Mouse (Mus musculus) A20 (cell line): ENCODE measurements around the gene Gm15557.

Source experiments
- DNase-seq: peaks from one replicate; pipeline ENCODE4 v3.0.0-alpha.2; 2011; ENCODE audit warnings: low read depth, low spot score

Gene Gm15557

GRCm38 (mm10) chr2:155949362-155949761 lies 8.8 kb downstream of the Gm15557 start:
- DNase-seq, result no peak

GRCm38 (mm10) chr2:155952006-155952405 lies 11.5 kb downstream of the Gm15557 start:
- peak; percentile 55 for DNase-seq

GRCm38 (mm10) chr2:155956134-155957059 lies 15.9 kb downstream of the Gm15557 start, which contains the start of gene Cep250:
TSS of gene Cep250 (plus strand) at chr2:155956458.
- peak; percentile 94 for DNase-seq

DNA sequence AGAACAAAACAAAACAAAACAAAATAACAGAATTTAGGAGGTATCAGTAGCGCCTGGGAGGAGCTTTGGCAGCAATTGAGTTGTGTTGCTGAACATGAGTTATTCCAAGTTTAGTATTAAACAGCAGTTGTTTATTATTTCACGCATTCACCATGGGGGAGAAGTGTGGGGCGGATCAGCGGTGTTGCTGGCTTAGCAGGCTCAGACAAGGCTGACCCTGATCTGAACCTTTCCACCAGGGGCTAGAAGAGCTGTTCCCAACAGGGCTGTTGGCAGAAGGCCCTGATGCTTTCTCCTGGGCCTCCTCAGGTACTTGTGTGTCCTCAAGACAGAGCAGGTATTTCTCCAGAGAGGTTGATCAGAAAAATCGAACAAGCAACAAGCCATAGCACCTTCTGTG lies 19.5 kb downstream of the Gm15557 start:
- DNase-seq, result no peak

DNA sequence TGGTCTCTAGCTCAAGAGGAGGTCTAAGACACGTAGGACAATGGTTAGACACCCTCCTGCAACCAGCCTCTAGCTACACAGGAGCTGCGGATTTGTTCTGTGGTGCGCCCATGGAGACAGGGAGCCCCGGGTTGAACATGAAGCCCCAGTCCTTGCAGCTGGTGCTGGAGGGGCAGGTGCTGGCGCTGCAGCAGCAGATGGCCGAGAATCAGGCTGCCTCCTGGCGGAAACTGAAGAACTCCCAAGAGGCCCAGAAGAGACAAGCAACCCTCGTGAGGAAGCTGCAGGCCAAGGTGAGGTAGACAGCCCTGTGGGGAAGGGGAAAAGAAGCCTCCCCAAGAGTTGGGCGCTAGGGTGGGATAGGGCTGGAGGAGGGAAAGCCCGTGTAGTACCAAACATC lies 21.3 kb downstream of the Gm15557 start:
- no peak for DNase-seq

DNA sequence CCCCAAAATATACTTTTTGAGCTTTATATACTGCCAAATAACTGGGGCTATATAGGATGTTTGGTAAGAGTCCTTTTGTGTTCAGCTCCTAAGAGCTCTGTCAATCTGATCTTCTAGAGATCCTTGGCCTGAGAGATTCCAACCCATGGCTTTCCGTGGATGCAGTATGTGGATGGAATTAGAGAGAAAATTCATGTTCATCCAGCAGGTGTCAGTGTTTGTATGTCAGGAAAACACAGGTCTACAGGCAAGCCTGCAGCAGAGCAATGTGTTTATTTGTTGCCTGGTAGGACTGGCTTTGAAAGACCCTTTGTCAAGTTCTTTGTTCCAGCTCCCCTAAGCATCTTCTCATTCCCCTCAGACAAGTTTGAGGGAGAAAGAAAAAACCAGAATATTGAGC lies 22.5 kb downstream of the Gm15557 start:
- peak; percentile 21 for DNase-seq

DNA sequence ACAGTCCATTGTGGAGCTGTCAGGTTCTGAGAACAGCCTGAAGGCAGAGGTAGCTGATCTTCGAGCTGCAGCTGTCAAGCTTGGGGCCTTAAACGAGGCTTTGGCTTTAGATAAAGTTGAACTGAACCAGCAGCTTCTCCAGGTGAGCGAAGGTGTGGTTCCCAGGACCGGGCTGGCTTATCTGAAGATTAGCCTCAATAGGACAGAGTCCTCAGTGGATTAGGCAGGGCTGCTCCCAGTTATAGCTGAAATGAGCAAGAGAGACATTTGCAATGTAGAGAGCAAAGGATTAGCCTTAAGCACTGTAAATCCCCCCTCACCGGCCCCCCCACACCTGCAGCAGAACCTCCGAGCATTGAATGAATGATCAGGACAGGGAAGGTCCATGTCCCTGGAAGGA lies 32.8 kb downstream of the Gm15557 start:
- no peak for DNase-seq

DNA sequence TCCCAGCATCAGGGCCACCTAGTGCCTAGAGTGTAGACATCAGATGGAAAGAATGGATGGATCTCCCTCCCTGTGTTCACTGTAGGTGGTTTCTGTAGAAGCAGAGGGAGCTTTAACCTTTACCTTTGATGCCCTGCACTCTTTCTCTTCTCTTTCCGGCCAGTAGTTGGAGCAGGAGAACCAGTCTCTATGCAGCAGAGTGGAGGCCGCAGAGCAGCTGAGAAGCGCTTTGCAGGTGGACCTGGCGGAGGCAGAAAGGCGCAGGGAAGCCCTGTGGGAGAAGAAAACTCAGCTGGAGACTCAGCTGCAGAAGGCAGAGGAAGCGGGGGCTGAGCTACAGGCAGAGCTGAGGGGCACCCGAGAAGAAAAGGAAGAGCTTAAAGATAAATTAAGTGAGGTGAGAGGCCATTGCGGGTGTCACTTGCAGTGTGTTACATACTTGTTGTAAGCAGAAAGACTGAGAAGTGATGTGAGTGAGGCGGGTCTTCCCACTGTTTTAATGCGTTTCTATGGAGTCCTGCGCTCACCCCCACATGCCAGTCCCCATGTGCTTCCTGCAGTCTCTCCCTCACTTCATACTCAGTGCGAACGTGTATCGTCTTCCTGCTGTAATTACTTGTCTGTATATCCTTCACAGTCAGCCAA lies 33.7 kb downstream of the Gm15557 start:
- no peak for DNase-seq

- DNase-seq, result no peak
Observed at GRCm38 (mm10) chr2:155979328-155979991, 38.9 kb downstream of the Gm15557 start.

DNA sequence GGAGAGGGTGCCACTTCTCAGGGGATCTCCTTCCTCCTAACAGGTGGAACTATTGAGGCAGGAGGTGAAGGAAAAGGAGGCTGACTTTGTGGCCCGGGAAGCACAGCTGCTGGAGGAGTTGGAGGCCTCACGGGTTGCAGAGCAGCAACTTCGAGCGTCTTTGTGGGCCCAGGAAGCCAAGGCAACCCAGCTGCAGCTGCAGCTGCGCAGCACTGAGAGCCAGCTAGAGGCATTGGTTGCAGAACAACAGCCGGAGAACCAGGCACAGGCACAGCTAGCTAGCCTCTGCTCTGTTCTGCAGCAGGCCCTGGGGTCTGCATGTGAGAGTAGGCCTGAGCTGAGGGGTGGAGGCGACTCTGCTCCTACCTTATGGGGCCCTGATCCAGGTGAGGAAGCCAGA lies 45.2 kb downstream of the Gm15557 start:
- DNase-seq, result no peak

DNA sequence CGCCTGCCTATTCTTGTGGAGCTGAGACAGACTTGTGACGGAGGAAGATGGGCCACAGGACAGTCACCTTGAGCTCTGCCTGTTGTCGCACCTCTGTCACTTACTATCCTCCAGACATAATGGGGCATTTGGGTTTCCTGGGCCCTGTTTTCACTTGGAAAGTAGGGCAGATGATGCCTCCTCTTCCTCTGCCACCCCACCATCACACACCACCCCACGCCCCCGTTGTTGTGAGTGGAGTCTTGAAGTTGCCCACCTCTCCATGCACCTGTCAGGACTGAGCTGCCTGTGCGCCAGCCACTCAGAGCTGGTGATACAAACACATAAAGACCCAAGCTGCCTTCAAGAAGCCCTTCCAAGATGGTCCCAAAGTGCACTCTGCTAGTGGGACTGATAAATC lies 46.6 kb downstream of the Gm15557 start:
- DNase-seq, result no peak

- no peak for DNase-seq
Observed at GRCm38 (mm10) chr2:155989085-155989484, 48.6 kb downstream of the Gm15557 start.

GRCm38 (mm10) chr2:155991151-155991550 lies 50.6 kb downstream of the Gm15557 start:
- no peak for DNase-seq

- no peak for DNase-seq
Observed at GRCm38 (mm10) chr2:155991863-155992321, 51.4 kb downstream of the Gm15557 start.
